Mouse (Mus musculus) embryo, embryonic 11.5 days (tissue): Measurements from ENCODE around the gene Arl15.

ENCODE experiments used
- DNase-seq: peaks from one replicate; pipeline ENCODE4 v3.0.0-alpha.2; 2012; ENCODE audit warnings: low read depth, low spot score

Gene Arl15

GRCm38 (mm10) chr13:113916761-113917160 is 122.5 kb downstream of the Arl15 start:
- no peak for DNase-seq

DNA sequence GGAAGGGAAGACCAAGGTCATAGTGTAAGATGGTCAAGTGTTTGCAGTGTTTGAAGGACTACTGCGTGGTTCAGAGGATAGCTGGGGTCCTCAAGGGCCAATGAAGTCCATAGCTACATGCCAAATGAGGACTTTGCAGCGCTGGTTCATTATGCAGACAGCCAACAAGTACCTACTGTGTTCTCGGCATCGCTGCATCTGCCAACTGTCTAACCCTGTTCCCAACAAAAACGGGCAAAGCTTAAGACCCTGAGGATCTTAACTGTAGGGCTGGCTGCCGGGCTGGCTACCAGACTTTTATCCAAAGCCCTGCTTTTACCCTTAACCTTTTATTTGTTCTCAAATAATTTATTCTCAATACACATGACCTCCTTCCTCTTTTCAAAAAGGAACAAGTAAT is 123.1 kb downstream of the Arl15 start:
- DNase-seq, result no peak

- DNase-seq, result no peak
Measured at GRCm38 (mm10) chr13:113917868-113918411, 123.6 kb downstream of the Arl15 start.

- no peak for DNase-seq
Measured at GRCm38 (mm10) chr13:113918668-113919067, 124.4 kb downstream of the Arl15 start.

GRCm38 (mm10) chr13:113935697-113936096 is 141.4 kb downstream of the Arl15 start:
- DNase-seq, result no peak

DNA sequence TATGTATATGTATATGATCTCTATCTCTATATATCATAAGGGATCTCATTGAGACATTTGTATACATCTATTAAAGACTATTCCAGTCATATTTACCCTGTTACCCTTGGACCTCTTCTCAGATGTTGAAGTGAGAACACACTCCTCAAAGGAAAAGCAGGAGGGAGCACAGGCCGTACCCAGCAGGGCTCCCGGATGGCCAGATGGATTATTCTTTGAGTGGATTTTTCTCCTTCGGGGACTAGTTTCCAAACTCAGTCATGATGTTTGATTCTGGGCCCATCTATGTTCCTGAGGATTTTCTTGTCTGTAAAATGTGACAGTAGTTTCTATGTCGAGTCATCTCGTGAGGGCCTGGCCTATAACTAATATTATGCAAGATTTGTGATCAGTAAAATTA is 142.9 kb downstream of the Arl15 start:
- no peak for DNase-seq

DNA sequence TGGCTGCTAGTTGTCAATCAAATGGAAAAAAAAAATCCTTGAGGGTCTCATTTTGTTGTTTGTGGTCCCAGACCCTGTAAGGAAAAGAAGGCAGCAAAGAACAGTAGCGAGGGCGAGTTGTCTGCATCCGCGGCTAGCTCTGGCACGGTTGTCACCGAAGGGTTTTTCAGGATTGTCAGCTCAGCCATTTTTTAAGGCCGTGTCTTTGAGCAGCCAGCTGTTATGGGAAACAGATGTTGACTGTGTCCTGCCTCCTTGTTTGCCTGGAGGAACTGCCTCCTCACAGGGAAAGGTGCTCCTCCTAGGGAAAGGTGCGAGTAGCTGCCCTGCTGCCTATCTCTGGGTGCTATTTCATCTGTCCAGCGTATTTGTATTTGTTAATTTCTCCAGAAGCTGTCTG is 144.3 kb downstream of the Arl15 start:
- DNase-seq, result no peak

DNA sequence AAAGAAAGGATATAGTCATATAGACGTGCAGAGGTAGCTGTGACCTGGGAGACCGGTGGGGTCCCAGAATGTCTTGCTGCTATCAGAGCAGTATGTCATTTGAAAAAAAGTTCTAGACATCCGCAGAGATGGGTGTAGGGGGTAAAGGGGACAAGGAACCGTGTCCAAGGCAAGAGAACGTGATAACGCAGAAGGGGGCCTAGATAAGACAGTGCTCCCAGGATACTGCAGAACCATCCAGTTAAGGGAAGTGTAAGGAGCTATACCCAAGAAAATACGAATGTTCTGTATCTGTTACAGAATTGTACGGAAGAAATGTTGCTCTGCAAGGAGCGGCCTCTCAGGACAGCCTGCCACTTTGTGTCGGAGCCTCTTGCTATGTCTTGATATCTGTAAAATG is 144.8 kb downstream of the Arl15 start:
- DNase-seq, result no peak

DNA sequence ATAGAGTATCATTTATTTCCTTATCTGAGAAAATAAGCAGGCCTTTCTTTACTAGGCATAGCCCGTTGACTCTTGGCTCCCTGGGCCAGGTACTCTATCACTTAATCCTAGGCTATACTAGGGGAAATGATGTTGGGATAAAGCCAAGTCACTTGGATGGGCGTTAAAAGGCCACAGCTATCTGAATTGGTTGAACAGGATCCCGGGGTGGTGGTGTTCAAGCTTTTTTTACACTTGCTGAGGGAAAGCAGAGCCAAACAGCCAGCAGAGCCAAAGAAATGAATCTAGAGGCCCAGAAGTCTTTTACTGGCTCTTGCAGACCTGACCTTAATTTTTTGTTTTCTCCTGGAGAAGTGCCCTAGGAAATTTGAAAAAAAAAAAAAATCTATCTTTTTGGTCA is 145.4 kb downstream of the Arl15 start:
- DNase-seq, result no peak

- DNase-seq, result no peak
Measured at GRCm38 (mm10) chr13:113940151-113940550, 145.8 kb downstream of the Arl15 start.

DNA sequence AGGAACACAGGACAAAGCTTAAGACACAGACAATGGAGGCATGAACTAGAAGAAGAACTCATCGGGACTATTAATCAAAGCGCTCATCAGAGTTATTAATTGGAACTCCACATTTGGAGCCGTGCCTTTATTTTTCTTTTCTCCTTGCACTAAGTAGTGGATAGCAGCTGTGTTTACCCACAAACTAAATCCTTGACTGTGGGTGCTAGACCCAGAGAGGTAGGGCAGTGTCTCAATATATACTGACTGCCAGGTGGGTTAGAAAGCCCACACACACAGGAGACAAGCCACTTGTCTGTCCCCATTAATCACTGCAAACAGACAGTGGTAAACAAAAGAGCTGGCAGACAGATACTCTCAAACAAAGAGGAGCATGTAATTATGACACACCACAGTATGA is 147.6 kb downstream of the Arl15 start:
- no peak for DNase-seq

- no peak for DNase-seq
Measured at GRCm38 (mm10) chr13:113947546-113947945, 153.2 kb downstream of the Arl15 start.

DNA sequence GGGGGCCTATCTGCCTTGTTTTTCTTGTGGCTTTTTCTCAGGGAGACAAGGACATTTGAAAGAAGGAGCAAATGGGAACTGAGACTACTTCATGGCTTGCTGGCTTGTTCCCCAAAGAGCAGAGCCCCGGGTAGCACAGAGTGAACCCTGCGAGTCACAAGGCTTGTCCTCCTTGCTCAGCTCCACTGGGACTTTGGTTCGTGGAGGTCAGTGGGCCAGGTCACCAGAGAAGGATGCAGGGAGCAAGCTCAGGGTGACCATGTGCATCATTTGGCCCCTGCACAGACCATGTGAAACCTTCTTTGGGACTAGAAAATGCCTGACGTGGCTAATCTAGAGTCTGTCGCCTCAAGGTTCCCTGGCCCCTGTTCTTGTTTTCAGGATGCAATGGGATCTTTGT is 155.4 kb downstream of the Arl15 start:
- no peak for DNase-seq

GRCm38 (mm10) chr13:113950131-113950530 is 155.8 kb downstream of the Arl15 start:
- DNase-seq, result no peak

DNA sequence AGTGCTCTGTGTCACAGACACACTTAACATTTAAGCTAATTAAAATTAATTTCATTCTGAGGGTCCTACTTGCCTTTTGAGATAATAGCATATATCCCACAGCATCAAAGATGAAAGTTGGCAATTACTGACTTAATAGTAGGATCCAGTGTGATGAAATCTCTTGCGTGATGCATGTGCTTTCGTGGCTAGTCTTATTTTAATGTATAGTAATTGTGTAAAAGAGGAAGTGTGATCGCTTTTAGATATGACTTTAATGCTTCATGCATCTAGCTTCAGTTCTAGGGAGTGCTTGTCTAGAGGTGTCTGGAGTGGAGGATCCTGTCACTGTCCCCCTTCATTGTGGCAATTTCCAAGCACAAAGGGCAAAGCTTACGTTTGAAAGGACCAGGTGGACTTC is 163.1 kb downstream of the Arl15 start:
- DNase-seq, result no peak

DNA sequence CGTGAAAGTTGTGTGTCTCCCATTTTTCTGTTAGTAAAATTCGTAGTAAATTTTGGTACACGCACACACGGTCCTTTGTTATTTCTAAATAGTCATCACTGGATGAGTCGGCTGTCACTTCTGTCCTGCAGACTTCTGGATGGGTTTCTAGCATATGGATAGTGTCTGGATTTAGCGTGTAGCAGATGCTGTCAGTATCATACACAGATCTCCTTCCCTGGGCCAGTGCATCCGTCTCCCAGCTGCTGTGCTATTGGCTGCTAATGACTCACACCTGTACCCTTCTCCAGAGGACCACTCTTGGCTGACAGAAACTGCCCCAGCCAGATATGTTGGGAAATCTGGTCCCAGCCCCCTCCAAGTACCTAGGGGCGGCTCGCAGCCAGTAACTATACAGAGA is 170.6 kb downstream of the Arl15 start:
- DNase-seq, result no peak

DNA sequence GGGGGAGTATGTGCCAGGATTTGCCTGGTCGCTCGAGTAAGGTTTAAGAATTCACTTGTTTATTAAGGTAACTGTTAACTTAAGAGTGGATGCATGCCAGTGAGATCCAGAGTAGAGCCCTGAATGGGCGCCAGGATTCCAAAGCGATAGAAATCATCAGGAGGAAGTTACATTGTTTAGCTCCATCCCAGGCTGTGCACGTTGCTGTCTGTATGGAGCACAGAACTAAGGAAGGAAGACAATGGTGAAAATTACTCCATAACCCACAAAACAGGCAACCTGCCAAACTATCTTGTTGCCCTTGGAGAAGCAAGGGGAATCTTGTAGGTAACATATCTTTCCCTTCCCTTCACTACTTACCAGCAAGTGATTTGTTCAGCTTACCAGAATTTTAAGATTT is 176.4 kb downstream of the Arl15 start:
- no peak for DNase-seq

- DNase-seq, result no peak
Measured at GRCm38 (mm10) chr13:113972401-113972800, 178.1 kb downstream of the Arl15 start.

GRCm38 (mm10) chr13:113974866-113975265 is 180.6 kb downstream of the Arl15 start:
- DNase-seq, result no peak

DNA sequence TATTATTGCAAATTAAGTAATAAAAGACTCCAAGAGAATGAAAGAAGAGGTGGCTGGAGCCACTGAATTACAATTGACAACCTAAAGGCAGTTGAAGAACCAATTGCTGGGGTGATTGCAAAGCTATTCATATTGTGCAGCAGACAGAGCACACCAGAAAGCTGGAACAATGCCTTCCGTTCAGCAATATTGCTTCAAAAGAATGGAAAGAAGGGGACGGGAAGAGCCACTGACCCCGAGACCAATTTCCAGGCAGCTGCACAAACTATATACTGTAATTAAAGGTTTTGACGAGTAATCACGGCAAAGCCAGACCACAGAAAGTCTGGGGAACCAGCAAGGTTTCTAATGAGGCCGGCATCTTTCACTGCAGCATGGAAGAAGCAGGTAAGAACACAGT is 181.4 kb downstream of the Arl15 start:
- no peak for DNase-seq

DNA sequence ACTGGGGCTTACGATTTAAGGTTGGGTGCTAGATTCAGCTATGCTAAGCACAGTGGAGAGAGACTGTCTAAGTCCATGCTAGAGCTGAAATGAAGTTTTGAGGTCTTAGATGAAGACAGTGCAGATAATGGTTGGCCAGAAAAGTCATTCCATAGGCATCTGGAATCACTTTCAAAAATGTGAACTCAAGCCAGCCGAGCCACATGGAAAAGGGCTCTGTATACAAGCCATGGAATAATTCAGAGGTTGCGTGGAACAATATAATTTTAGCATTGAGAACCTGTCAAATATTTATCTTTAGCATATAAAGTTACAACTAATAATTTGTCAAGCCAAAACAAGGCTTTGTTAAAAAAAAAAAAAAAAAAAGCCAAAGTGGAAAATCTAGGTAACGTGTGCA is 182.6 kb downstream of the Arl15 start:
- no peak for DNase-seq

GRCm38 (mm10) chr13:113980739-113981460 is 186.6 kb downstream of the Arl15 start:
- no peak for DNase-seq

- no peak for DNase-seq
Measured at GRCm38 (mm10) chr13:113981461-113982000, 187.2 kb downstream of the Arl15 start.
